Mouse (Mus musculus): Measurements from ENCODE around the gene Arcn1.

GRCm38 (mm10) chr9:44732130-44732549 lies 35.5 kb downstream of the Arcn1 start:
- no peak for TF ChIP-seq POLR2A (IDR thresholded peaks at IDR 0.05; ENCODE audit: insufficient read length, low read depth)
- no peak for TF ChIP-seq POLR2AphosphoS2 (IDR thresholded peaks at IDR 0.05; ENCODE audit: insufficient read length, low read depth)
- no peak for TF ChIP-seq USF1 (IDR thresholded peaks at IDR 0.05; ENCODE audit: low read depth)
- no peak for TF ChIP-seq CEBPB (IDR thresholded peaks at IDR 0.05; ENCODE audit: insufficient read depth, poor library complexity, severe bottlenecking)
- no peak for TF ChIP-seq MAX (IDR thresholded peaks at IDR 0.05; ENCODE audit: low read depth)
- no peak for TF ChIP-seq MYOD1 (IDR thresholded peaks at IDR 0.05; ENCODE audit: control insufficient read depth in 1 of 3, insufficient read length in 2 of 3, low read depth in 2 of 3)
- no peak for TF ChIP-seq SRF (IDR thresholded peaks at IDR 0.05; ENCODE audit: control insufficient read depth, insufficient read length, low read depth)

Measured in myocyte (in vitro differentiated cells).